Mouse (Mus musculus): Measurements from ENCODE around the gene Trim3. TPM values are rescaled to one million over a fixed set of nuclear protein-coding genes. Genes with fewer than 3 reads are reported as not detected.

The Trim3 gene
- polyA plus RNA-seq, 1 experiment from 2014 or later: 39.7 TPM

DNA sequence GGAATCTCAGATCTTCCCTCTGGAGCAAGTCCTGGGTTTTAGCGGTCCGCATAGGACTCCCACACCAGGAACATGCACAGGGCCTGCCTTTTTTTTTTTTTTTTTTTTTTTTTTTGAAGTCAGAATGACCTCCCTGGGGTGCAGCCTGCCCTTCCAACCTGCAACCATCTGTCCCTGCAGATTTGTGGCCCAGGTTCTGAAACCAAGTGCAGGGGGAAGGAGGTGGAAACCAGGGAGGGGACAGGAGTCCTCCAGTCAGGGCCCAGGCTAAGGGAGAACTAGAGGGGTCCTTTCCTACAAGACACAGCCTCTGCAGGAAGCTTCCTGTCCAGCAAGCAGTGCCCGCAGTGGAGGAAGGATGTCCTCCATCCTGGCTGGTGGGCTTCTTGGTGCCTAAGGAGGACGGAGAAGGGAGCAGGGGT is 809 bp downstream of the Trim3 start:
- no peak for ATAC-seq (ENCODE audit: insufficient number of reproducible peaks, low FRiP score, low TSS enrichment, low read depth)
- Histone ChIP-seq H3K4me1 (peaks cover 26% of the 10 kb centered on the region), H3K27ac (0 out of 2 replicates have a peak overlapping the region, but pooled peaks have one; percentile 22), H3K9me3 (no peaks in the 10 kb centered on the region), H3K27me3 (no peaks in the 10 kb centered on the region), H3K9ac (peak overlapping the region; percentile 93; the same call in 1 of the 2 replicates), H3K4me2 (peak overlapping the region; percentile 86), H3K36me3 (peaks cover 22% of the 10 kb centered on the region), H3K4me3 (peak overlapping the region; percentile 93)
- 9% methylated on average over 4 of the region's 4 CpGs for WGBS

GRCm38 (mm10) chr7:105628633-105629032 is 4.7 kb downstream of the Trim3 start:
- no peak for ATAC-seq (ENCODE audit: insufficient number of reproducible peaks, low FRiP score, low TSS enrichment, low read depth)
- Histone ChIP-seq H3K9me3 (no peaks in the 10 kb centered on the region), H3K27ac (no peak overlapping the region), H3K9ac (no peak overlapping the region), H3K4me1 (peaks cover 14% of the 10 kb centered on the region), H3K27me3 (no peaks in the 10 kb centered on the region), H3K36me3 (peaks cover 19% of the 10 kb centered on the region), H3K4me2 (no peak overlapping the region), H3K4me3 (no peak overlapping the region)
- 24% methylated on average over 3 of the region's 3 CpGs for WGBS

DNA sequence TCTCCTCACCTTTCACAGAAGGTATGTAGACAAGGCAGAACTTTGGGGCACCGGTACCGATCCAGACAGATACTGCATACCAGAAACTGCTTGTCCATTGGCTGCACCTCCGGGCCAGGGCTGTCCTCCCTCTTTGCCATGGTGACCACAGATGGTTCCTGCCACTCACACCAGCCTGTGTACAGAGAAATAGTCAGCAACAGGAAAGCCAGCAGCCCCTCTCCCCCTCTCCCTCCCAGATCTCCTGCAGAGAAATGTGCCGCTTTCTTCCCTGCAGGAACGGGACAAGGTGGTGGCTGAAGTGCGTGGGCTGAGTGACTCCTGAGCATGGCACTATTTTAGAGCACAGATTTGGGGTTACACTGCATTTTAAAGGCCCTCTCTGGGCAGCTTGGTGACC is 8.0 kb downstream of the Trim3 start:
- no peak for ATAC-seq (ENCODE audit: insufficient number of reproducible peaks, low FRiP score, low TSS enrichment, low read depth)
- H3K27me3 ChIP-seq: no peaks in the 10 kb centered on the region
- no peaks in the 10 kb centered on the region for H3K9me3 ChIP-seq
- H3K4me3 ChIP-seq: no peak overlapping the region
- H3K36me3 ChIP-seq: peaks cover 44% of the 10 kb centered on the region
- H3K4me1 ChIP-seq: peaks cover 5% of the 10 kb centered on the region
- 85% methylated on average over 6 of the region's 6 CpGs for WGBS
- H3K9ac ChIP-seq: no peak overlapping the region
- no peak overlapping the region for H3K27ac ChIP-seq
- H3K4me2 ChIP-seq: no peak overlapping the region

DNA sequence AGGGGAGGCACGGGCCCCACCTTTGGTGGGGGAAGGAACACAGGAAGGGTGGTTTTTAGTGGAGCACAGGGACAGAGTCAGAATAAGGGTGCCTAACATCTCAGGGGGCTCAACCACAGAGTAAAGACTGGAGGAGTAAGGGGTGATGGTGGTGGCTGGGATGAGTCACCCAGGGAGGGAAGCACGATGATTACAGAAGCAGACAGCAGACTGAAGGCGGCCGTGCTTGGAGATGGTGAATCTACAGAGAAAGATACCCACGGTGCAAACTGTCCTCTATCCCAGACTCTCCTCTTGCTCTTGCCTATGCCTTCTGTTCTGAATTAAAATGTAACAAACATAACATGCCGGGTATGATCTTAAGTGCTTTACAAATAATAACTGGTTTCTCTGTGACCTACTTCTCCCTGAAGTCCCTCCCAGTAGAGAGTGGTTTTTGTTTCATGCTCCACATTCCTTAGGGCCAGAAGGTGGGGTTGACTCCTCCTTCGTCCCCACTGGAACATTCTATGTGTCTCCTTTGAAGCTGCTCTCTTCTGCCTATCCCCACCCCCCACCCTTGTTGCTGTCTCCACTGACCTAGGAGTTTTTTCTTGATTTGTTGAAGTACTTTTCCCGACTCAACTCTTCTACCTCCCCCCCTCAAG is 11.6 kb downstream of the Trim3 start:
- Histone ChIP-seq H3K9ac (no peak overlapping the region), H3K27ac (no peak overlapping the region), H3K4me2 (no peak overlapping the region), H3K27me3 (no peaks in the 10 kb centered on the region), H3K36me3 (peaks cover 78% of the 10 kb centered on the region), H3K4me3 (no peak overlapping the region), H3K9me3 (no peaks in the 10 kb centered on the region), H3K4me1 (no peaks in the 10 kb centered on the region)
- WGBS: 69% methylated on average over 8 of the region's 8 CpGs
- ATAC-seq (ENCODE audit: insufficient number of reproducible peaks, low FRiP score, low TSS enrichment, low read depth): no peak

DNA sequence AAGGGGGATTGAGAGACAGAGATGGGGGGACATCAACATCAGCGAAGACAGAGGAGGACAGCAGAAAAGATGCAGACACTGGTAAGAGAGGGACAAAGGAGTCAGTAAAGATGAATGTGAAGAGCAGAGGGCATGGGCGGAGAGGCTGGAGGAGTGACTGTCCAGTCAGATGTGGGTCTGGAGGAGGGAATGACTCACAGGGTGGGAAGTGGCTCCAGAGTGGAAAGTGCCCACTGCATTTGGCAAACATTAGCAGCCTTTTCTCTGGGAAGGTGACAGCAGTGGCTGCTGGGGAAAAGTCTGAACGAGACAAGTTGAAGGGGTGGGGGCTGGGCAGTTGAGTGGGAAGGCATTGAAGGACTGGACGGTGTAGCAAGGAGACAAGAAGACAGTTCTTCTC is 12.3 kb downstream of the Trim3 start:
- 79% methylated on average over 4 of the region's 4 CpGs for WGBS
- no peak for ATAC-seq (ENCODE audit: insufficient number of reproducible peaks, low FRiP score, low TSS enrichment, low read depth)
- peaks cover 85% of the 10 kb centered on the region for H3K36me3 ChIP-seq

DNA sequence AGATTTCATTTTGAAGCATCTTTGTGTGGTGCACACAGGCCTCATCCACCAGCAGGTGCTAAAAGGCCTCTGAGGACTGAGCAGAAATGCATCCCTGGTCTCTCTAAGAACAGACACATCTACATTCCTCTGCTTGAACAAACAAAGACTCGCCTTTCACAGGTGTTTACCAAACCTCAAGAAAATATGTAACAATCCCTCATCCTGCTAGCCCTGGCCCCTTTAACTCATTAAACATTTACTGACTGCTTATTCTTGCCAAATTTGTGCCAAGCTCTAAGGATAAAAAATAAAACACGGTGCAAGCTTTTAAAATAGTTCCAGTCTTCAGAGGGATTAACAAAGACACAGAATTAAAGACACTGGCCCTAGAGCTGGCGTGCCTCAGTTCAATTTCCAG is 13.7 kb downstream of the Trim3 start:
- Histone ChIP-seq H3K27ac (no peak overlapping the region), H3K9ac (no peak overlapping the region), H3K9me3 (no peaks in the 10 kb centered on the region), H3K4me2 (no peak overlapping the region), H3K4me1 (no peaks in the 10 kb centered on the region), H3K4me3 (no peak overlapping the region), H3K27me3 (no peaks in the 10 kb centered on the region), H3K36me3 (peaks cover 90% of the 10 kb centered on the region)
- ATAC-seq (ENCODE audit: insufficient number of reproducible peaks, low FRiP score, low TSS enrichment, low read depth): no peak
- WGBS: 68% methylated on average over 3 of the region's 3 CpGs

More for the DNA sequence above, 12.3 kb downstream of the Trim3 start:
- H3K9me3 ChIP-seq: no peaks in the 10 kb centered on the region
- H3K4me2 ChIP-seq: no peak overlapping the region
- H3K27ac ChIP-seq: no peak overlapping the region
- no peak overlapping the region for H3K9ac ChIP-seq
- H3K27me3 ChIP-seq: no peaks in the 10 kb centered on the region
- no peak overlapping the region for H3K4me3 ChIP-seq
- H3K4me1 ChIP-seq: no peaks in the 10 kb centered on the region

DNA sequence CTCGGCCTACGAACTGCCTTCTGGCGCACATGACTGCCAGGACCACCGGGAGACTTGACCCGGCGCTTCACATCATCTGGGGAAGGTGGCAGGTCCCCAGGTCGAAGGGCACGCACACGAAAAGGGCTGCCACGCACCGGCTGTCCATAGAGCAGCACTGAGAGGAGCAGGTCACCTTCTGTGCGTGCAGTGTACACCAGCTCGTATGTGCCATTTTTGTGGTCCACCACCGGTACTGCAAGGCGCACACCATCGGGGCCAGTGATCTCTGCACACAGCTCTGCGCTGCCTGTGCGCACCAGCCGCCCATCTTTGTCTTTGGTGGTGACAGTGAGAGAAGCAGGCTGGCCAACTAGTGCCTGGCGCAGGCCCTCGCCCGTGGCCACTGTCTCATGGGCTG is 15.6 kb downstream of the Trim3 start:
- no peak for ATAC-seq (ENCODE audit: insufficient number of reproducible peaks, low FRiP score, low TSS enrichment, low read depth)

GRCm38 (mm10) chr7:105616561-105616960 is 16.8 kb downstream of the Trim3 start:
- Histone ChIP-seq H3K4me1 (no peaks in the 10 kb centered on the region), H3K4me3 (no peak overlapping the region), H3K4me2 (no peak overlapping the region), H3K27me3 (no peaks in the 10 kb centered on the region), H3K9me3 (no peaks in the 10 kb centered on the region), H3K9ac (no peak overlapping the region), H3K36me3 (peaks cover 97% of the 10 kb centered on the region), H3K27ac (no peak overlapping the region)
- no peak for ATAC-seq (ENCODE audit: insufficient number of reproducible peaks, low FRiP score, low TSS enrichment, low read depth)
- WGBS: 76% methylated on average over 6 of the region's 6 CpGs

More for the DNA sequence above, 15.6 kb downstream of the Trim3 start:
- no peaks in the 10 kb centered on the region for H3K4me1 ChIP-seq
- H3K36me3 ChIP-seq: peaks cover 94% of the 10 kb centered on the region
- no peak overlapping the region for H3K27ac ChIP-seq
- H3K4me2 ChIP-seq: no peak overlapping the region
- H3K9ac ChIP-seq: no peak overlapping the region
- no peaks in the 10 kb centered on the region for H3K27me3 ChIP-seq
- WGBS: 94% methylated on average over 22 of the region's 22 CpGs
- H3K9me3 ChIP-seq: no peaks in the 10 kb centered on the region
- no peak overlapping the region for H3K4me3 ChIP-seq

DNA sequence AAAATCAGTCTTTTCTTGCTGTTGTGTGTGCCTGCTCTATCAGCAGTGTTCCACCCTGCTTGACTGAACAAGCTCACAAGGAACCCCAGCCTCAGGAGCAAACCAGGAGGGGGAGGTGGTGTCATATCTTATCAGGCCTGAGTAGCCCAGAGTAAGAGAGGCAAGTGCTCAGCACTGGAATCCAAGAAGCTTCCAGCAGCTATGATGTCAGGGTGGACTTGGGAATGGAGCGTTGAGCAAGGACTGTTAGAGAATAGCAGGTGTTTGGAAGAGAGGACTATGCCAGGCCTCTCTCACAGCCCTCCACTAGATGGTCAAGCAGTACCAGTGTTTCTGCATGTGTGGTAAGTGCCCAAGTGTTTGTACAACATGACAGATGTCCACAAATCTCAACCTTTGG is 17.7 kb downstream of the Trim3 start:
- ATAC-seq (ENCODE audit: insufficient number of reproducible peaks, low FRiP score, low TSS enrichment, low read depth): no peak
- Histone ChIP-seq H3K9me3 (no peaks in the 10 kb centered on the region), H3K4me3 (no peak overlapping the region), H3K9ac (no peak overlapping the region), H3K4me1 (no peaks in the 10 kb centered on the region), H3K4me2 (no peak overlapping the region), H3K36me3 (peaks cover 97% of the 10 kb centered on the region), H3K27me3 (no peaks in the 10 kb centered on the region), H3K27ac (no peak overlapping the region)
- 64% methylated on average over 1 of the region's 1 CpGs for WGBS

DNA sequence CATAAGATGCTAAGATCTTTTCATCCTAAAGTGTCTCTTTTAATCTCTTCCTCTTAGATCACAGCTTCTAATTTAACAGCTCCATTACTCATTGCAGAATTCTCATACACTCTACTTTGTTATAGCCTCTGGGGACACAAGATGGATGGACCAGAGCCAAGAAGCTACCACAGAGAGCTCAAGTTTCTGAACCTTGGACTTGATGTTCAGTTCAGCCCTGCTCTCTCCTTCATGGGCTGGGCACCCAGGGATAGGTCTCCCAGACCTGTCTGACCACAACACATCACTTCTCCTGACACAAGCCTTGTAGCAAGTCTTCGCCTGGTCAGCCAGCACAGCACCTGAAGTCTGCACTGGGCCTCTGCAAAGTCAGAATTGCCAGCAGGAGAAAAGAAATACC is 19.0 kb downstream of the Trim3 start:
- no peaks in the 10 kb centered on the region for H3K9me3 ChIP-seq
- no peak overlapping the region for H3K27ac ChIP-seq
- ATAC-seq (ENCODE audit: insufficient number of reproducible peaks, low FRiP score, low TSS enrichment, low read depth): no peak
- H3K36me3 ChIP-seq: peaks cover 97% of the 10 kb centered on the region
- no peak overlapping the region for H3K4me3 ChIP-seq
- no peak overlapping the region for H3K4me2 ChIP-seq
- H3K4me1 ChIP-seq: no peaks in the 10 kb centered on the region
- WGBS: 89% methylated on average over 1 of the region's 1 CpGs
- no peaks in the 10 kb centered on the region for H3K27me3 ChIP-seq
- no peak overlapping the region for H3K9ac ChIP-seq

- Histone ChIP-seq H3K4me3 (no peak overlapping the region), H3K4me1 (no peaks in the 10 kb centered on the region), H3K27ac (no peak overlapping the region), H3K9ac (no peak overlapping the region), H3K36me3 (peaks cover 70% of the 10 kb centered on the region), H3K27me3 (no peaks in the 10 kb centered on the region), H3K4me2 (no peak overlapping the region), H3K9me3 (no peaks in the 10 kb centered on the region)
- 94% methylated on average over 1 of the region's 1 CpGs for WGBS
- ATAC-seq (ENCODE audit: insufficient number of reproducible peaks, low FRiP score, low TSS enrichment, low read depth): no peak
Observed at GRCm38 (mm10) chr7:105611767-105612166, 21.6 kb downstream of the Trim3 start.

GRCm38 (mm10) chr7:105608467-105608866 is 24.9 kb downstream of the Trim3 start:
- 82% methylated on average over 3 of the region's 3 CpGs for WGBS
- H3K9me3 ChIP-seq: 0 out of 2 replicates have a peak, but pooled peaks cover 5% of the 10 kb centered on the region
- no peak overlapping the region for H3K27ac ChIP-seq
- peaks cover 37% of the 10 kb centered on the region for H3K36me3 ChIP-seq
- H3K4me1 ChIP-seq: no peaks in the 10 kb centered on the region
- H3K4me2 ChIP-seq: no peak overlapping the region
- H3K4me3 ChIP-seq: no peak overlapping the region
- ATAC-seq (ENCODE audit: insufficient number of reproducible peaks, low FRiP score, low TSS enrichment, low read depth): no peak
- no peak overlapping the region for H3K9ac ChIP-seq
- H3K27me3 ChIP-seq: no peaks in the 10 kb centered on the region

All from limb, embryonic 15.5 days (tissue).